Mouse (Mus musculus): Measurements from ENCODE around the gene Epm2aip1.

Epm2aip1 gene

DNA sequence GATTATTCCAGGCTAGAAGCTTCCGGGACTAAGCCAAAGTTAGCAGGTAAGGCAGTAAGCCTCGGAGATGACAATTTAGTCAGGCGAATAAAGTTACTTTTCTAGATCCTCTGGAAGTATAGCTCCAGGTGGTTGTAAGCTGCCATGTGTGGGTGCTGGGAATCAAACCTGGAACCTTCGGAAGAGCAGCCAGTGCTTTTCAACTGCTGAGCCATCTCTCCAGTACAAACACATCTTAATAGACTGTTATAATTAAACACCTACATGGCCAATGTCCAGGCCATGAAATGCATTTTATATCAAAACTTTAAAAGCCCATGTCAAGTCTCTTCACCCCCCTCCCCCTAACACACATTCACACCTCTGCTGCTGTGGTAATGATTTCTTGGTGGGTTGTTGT lies 16.2 kb downstream of the Epm2aip1 start:
- no peak for DNase-seq (ENCODE audit: low spot score)

- peak; percentile 79 for DNase-seq (ENCODE audit: low spot score)
Measured at GRCm38 (mm10) chr9:111289294-111289831, 17.6 kb downstream of the Epm2aip1 start.

DNA sequence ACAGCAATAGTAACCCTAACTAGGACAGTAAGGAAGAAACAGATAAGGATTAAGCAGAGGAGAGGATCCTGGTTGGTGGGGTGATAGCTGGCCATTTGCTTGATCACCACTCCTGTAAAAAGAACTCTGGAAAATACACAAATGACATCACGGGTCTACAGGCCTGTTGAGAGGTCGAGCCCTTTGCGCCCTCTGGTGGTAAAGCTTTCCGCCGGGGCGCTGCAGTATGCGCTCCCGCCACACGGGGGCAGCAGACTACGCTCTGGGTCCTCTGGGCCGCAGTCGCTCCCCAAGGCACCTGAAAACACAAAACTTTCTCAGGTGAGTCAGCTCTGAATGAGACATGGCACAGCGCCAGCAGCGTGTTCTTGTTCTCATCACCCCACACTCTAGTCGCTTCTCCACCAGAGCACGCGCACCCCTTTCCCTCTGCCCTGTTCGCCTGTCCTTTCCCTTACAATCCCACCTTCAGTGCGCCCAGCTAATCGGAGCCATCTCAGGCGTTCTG lies 18.2 kb downstream of the Epm2aip1 start:
- DNase-seq (ENCODE audit: low spot score) = peak; percentile 89

GRCm38 (mm10) chr9:111290539-111291100 lies 18.9 kb downstream of the Epm2aip1 start:
- no peak for DNase-seq (ENCODE audit: low spot score)

DNA sequence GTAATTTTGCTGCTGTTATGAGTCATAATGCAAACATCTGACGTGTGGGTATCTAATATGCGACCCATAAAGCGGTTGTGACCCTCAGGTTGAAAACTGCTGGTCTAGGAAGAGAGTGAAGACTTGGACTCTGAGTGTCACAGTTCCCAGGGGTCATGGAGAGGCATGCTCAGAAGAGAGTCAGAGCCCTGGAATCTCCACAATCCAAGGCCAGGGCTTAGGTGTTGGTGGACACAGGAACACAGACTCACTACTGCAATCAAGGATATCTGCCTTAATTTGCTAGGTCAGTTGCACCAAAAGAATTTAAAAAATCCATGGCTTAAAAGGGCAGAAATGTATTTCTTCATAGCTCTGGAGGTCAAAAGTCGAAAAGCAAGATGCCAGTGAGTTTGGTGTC lies 21.5 kb downstream of the Epm2aip1 start:
- no peak for DNase-seq (ENCODE audit: low spot score)

DNA sequence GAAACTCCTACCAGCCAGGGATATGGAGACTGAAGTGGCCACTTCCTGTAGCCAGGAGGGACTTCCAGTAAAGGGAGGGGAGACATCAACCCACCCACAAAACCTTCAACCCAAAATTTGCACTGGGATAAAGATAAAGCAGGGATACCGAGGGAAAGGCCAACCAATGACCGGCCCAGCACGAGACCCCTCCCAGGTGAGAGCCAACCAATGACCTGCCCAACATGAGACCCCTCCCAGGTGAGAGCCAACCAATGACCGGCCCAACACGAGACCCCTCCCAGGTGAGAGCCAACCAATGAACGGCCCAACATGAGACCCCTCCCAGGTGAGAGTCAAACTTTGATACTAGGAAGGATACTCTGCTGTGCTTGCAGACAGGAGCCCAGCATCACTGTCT lies 23.2 kb downstream of the Epm2aip1 start:
- DNase-seq (ENCODE audit: low spot score) = no peak

DNA sequence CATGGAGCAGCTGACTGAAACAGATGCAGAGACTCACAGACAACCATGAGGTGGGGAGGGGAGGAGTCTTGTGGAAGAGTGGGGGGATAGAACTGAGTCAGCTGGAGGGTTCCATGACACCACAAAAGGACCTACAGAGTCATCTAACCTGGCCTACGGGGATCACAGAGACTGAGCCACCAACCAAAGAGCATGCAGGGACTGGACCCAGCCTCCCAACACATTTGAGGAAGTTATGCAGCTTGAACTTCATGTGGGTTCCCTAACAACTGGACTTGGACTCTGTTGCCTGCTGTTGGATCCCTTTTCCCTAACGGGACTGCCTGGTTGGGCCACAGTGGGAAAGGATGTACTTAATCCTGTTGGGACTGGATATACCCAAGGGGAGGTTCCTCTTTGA lies 23.6 kb downstream of the Epm2aip1 start:
- no peak for DNase-seq (ENCODE audit: low spot score)

GRCm38 (mm10) chr9:111296433-111296832 lies 24.7 kb downstream of the Epm2aip1 start:
- no peak for DNase-seq (ENCODE audit: low spot score)

DNA sequence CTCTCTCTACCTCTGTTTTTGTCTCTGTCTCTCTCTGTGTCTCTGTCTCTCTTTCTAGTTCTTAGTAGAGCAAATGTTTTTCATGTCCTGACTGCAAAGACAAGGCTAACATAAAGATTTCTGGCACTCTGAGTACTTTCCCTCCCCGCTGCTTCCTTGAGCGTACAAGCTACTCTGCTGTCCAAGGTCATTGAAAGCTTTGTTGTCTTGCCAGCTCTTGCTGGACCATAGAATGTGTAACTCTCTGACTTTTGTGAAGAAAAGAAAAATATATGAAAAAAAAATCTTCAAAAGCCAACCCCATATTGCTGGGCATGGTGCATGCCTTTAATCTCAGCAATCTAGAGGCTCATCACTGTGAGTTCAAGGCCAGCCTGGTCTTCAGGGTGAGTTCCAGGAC lies 26.9 kb downstream of the Epm2aip1 start:
- DNase-seq (ENCODE audit: low spot score) = no peak

DNA sequence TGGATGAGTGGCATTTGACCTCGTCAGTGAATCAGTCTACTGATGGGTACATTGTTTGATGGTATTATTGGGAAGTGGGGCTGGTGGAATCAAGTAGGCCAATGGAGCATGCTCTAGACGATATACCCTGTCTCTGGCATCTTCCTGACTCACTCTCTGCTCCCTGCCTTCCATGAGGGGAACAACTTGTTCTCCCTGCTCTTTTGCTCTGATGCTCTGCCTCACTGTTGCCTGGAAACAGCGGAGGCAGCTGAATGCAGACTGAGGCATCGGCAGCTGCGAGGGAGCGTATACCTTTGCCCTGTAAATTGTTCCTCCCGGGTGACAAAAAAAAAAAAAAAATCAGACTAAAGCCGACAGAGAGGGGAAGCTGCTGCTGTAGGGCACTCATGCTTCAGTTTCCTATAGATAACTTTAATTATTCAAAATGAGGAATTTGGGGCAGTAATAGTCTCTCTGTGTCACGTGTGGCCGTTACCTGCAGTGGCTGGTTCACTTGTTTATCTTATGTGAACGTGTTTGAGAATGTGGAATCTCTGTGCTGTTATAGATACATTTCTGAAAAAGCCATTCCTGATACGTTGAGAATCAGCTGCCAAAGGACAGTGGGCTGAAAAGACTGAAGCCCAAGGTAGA lies 30.6 kb downstream of the Epm2aip1 start:
- no peak for DNase-seq (ENCODE audit: low spot score)

DNA sequence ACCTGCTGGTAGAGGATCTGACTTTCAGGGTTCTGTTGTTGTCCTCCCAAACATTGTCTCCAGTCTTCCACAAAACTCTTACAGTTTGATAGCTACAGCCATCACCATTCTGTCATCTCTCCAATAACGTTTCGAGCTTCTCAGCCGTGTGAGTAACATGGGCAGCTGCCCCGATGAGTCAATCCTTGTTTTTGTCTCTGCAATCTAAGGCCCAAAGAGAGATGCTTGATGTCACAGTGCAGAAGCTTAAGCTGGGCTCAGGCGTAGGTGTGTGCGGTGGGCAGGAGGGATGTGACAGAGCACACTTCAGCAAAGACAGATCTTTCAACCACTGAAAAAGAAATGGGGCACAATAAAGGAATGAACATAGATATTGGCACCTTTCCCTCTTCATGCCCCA lies 32.3 kb downstream of the Epm2aip1 start:
- DNase-seq (ENCODE audit: low spot score) = no peak

DNA sequence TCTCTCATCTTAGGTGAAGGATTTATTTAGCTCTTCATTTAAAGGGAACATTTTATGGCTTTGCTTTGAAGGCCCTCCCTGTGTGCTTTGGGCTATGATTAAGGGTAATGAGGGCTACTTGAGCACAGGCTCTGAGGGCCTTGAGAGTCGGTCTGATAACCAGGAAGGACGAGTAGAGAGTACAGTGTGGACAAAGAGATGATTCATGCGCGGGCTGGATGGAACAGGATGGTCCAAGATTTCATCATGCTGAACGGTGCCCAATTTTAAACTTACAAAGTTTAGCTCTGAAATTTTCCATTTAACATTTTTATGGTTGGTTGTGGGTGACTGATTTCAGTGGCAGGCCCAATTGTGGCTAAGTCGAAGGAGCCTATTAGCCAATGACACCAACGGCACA lies 34.4 kb downstream of the Epm2aip1 start:
- no peak for DNase-seq (ENCODE audit: low spot score)

DNA sequence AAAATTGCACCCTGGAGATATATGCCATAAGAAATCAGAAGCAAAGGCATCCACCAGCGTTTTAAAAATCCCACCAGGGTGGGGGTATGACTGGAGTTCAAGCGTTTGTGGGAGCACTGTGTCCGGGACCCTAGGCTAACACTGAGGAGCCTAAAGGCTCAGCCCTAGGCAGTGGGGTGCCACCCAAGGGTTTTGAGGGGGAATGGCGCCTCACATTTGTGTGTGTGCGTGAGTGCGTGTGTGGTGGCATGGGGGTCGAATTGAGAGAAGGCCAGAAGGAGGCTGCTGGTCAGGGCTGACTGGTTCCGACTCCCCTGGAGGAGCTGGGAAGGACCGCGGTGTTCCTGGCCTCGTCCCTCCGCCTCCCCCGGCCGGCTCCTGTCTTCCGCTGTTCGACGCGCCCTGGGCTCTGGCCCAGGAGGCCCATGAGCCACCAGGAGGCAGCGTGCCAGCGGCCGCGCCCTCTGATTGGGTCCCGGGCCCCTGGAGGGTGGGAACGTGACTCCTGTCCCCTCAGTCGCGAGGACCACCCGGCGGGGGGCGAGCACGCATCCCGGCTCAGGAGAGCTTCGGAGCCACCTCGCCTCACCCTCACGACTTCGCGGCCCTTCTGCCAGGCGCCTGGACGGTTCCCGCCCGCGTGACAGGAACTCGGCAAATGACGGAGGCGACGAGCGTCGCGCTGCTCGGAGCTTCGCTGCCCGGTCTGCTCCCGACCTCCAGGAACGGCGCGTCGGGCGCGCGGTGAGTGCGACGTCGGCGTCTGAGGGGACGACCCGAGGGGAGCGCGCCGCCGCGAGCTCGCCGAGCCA lies 39.5 kb downstream of the Epm2aip1 start, which contains the start of gene Trank1:
TSS of gene Trank1 (plus strand) at position 709 of the 812 bp plus-strand sequence.
- no peak for DNase-seq (ENCODE audit: low spot score)

DNA sequence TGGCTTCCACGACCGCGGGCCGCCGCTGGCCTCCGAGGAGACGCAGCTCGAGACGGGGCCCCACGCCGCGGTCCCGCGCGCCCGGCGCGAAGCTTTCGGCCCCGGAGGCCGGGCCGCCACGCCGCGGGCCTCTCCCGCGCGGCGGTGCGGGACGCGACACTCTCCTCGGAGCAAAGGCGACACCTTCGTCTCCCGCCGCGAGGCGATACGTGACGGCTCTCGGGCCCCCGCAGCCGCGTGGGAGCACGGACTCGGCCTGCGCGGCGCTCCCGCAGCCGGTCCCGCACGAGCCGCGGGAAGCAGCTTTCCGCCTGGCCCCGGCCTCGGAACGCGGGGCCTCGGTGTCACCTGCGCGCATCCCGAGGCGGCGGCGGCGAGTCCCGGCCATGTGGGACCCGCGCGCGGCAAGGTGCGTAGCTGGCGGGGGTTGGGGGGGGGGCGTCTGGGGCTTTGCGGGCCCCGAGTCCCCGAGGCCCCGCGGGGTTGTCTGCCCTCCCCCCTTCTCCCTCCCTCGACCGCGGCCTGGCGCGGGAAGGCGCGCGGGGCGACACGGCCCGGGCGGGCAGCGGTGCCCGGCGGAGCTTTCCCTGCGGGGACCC lies 40.2 kb downstream of the Epm2aip1 start:
- DNase-seq (ENCODE audit: low spot score) = no peak

DNA sequence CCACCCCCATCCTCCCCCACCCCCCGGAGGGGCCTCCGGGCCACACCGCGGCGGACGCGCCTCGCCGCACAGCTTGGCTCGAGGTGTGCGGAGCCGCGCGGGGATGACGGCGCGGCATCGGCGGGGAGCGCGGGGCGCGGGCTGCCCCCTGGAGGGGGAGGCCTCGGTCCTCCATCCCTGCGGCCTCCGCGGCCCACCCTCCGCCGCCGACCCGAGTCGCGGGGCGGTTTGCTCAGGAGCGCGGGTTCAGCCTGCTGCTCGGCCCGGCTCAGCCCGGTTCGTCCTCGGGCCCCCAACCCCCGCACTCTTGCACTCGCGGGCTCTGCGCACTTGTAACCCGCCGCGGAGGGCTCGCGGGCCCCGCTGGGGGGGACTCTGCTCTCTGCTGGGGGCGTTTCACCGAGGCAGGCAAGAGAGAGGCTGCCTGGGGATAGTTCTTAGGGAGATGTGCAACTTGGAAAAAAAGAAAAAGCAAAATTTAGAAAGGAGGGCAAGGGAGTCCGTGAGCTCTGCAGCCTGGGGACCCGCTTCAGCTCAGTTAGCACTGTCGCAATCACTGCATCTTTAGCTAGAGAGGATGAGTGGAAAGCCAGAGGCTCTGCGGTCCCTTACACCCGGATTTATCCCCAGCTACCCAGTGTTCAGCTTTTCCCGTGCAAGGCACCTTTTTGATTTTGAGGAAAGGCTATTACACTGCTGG lies 40.9 kb downstream of the Epm2aip1 start:
- DNase-seq (ENCODE audit: low spot score) = no peak

GRCm38 (mm10) chr9:111313299-111313698 lies 41.6 kb downstream of the Epm2aip1 start:
- no peak for DNase-seq (ENCODE audit: low spot score)

- DNase-seq (ENCODE audit: low spot score) = no peak
Measured at GRCm38 (mm10) chr9:111313793-111314192, 42.1 kb downstream of the Epm2aip1 start.

DNA sequence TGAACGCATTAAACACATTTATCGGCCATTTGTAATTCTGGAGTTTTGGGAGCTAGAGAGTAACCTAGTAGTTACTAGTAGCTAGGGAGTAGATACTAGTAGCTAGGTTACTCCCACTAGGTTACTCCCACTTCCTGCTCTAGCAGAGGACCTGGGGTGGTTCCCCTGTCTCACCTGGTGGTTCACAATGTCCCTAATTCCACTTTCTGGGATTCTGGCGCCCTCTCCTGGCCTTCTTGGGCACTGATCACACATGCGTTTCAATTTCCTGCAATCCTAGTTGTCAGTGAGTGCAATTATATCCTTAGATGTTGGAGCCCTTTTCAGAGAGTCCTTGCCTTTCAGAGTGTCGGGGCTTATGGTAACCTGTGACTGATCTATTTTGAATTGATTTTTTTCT lies 42.5 kb downstream of the Epm2aip1 start:
- DNase-seq (ENCODE audit: low spot score) = peak; percentile 10

DNA sequence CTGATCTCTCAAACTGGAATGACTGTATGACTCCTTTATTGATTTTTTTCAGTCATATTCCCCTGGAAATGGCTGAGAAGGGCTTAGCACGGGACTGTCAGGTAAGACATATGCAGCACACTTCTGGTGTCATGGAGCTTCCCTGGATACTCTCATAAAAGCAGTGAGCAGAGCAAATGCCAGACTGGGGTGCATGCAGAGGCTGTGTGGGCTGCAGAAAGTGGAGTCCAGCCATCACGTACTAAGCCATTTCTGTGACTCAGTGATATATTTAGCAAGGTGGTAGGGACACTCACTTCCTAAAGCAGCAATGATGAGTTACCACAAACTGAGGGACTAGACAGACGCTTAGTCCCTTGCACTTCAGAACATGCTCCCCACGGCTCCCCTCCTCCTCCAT lies 49.2 kb downstream of the Epm2aip1 start:
- no peak for DNase-seq (ENCODE audit: low spot score)

DNA sequence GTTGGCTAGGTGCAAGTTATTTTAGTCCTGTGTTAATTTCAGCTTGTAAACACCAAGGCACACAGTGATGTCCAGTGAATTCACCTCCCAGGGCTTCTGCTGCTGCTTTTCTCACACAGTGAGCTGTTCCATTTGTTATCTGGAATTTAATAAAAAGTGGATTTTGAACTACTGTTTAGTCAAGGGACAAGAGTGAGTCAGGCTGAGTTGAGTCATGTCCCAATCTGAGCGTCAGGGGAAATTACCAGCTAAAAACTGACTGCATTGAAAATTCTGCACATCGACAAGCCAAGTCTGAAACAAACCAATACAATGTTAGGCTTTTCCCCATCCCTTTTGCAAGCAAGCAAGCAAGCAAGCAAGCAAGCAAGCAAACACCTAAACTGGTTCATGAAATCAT lies 53.2 kb downstream of the Epm2aip1 start:
- no peak for DNase-seq (ENCODE audit: low spot score)

Measured in MN1 (cell line).